Mouse (Mus musculus): ENCODE results near the gene Kdm4b. TPM values are rescaled to one million over a fixed set of nuclear protein-coding genes. Genes with fewer than 3 reads are reported as not detected.

Gene Kdm4b
- polyA plus RNA-seq, 1 experiment from 2014 or later: 24.1 TPM

GRCm38 (mm10) chr17:56350694-56351093, 24.8 kb downstream of the Kdm4b start:
- H3K4me3 ChIP-seq (ENCODE audit: control insufficient read depth in 1 of 2, insufficient read depth in 1 of 2, low read depth in 1 of 2, low read length in 2 of 2): no peak overlapping the region
- H3K4me2 ChIP-seq (ENCODE audit: low read length): no peak overlapping the region
- H3K9ac ChIP-seq (ENCODE audit: low read length): no peak overlapping the region
- peaks cover 44% of the 10 kb centered on the region for H3K36me3 ChIP-seq (ENCODE audit: control insufficient read depth, insufficient read depth, low read length)
- no peaks in the 10 kb centered on the region for H3K27me3 ChIP-seq (ENCODE audit: control insufficient read depth, insufficient read depth, low read length)
- H3K27ac ChIP-seq (replicated peaks in 1 of 2; ENCODE audit: control insufficient read depth in 1 of 2, insufficient read depth in 1 of 2, low read depth in 2 of 2, low read length in 2 of 2): no peak overlapping the region
- H3K4me1 ChIP-seq (ENCODE audit: control insufficient read depth in 2 of 2, insufficient read depth in 2 of 2, low read length in 2 of 2): peaks cover 2 to 16% of the 10 kb centered on the region in 2 experiments
- WGBS: 35% methylated on average over 2 of the region's 2 CpGs
- ATAC-seq (ENCODE audit: insufficient number of reproducible peaks, insufficient read depth, low FRiP score, low read depth): peak; percentile 6; the same call in 1 of the 2 replicates
- no peaks in the 10 kb centered on the region for H3K9me3 ChIP-seq (ENCODE audit: control insufficient read depth, low read length)

- no peak overlapping the region for H3K4me3 ChIP-seq (ENCODE audit: control insufficient read depth in 1 of 2, insufficient read depth in 1 of 2, low read depth in 1 of 2, low read length in 2 of 2)
- WGBS: 59% methylated on average over 9 of the region's 9 CpGs
- H3K27ac ChIP-seq (replicated peaks in 1 of 2; ENCODE audit: control insufficient read depth in 1 of 2, insufficient read depth in 1 of 2, low read depth in 2 of 2, low read length in 2 of 2): no peak overlapping the region
- no peak overlapping the region for H3K4me2 ChIP-seq (ENCODE audit: low read length)
- H3K9ac ChIP-seq (ENCODE audit: low read length): no peak overlapping the region
- no peaks in the 10 kb centered on the region for H3K9me3 ChIP-seq (ENCODE audit: control insufficient read depth, low read length)
- no peaks in the 10 kb centered on the region for H3K27me3 ChIP-seq (ENCODE audit: control insufficient read depth, insufficient read depth, low read length)
- ATAC-seq (ENCODE audit: insufficient number of reproducible peaks, insufficient read depth, low FRiP score, low read depth): no peak
- H3K36me3 ChIP-seq (ENCODE audit: control insufficient read depth, insufficient read depth, low read length): peaks cover 83% of the 10 kb centered on the region
- peaks cover 0 to 10% of the 10 kb centered on the region in 2 experiments; a peak in 3 of 4 replicates for H3K4me1 ChIP-seq (ENCODE audit: control insufficient read depth in 2 of 2, insufficient read depth in 2 of 2, low read length in 2 of 2)
These were observed 31.3 kb downstream of the Kdm4b start for GRCm38 (mm10) chr17:56356921-56357885.

DNA sequence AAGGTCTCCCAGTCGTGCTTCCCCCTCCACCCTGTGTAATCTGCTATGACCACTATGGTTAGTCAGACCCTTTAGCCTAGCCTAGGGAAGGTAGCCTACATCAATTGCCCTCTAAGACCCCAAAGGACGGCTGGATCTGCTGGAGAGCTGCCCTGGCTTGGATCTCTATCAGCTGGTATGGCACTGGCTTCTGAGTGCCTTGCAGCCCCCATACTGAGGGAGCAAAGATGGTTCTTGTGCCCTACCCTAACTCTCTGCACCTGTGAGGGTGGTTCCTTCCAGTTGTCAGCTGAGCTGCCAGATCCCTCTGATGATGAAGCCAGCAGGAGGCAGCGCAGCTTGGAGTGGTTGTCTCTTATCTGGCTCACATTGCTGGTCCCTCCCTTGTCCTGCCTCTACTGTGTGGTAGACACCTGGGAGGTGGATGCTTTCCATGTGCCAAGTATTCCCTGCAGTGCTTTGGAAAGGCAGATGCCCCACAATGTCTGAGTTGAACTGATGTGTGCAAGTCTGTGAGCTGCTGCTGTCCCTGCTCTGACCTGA, 33.4 kb downstream of the Kdm4b start:
- H3K9ac ChIP-seq (ENCODE audit: low read length): no peak overlapping the region

DNA sequence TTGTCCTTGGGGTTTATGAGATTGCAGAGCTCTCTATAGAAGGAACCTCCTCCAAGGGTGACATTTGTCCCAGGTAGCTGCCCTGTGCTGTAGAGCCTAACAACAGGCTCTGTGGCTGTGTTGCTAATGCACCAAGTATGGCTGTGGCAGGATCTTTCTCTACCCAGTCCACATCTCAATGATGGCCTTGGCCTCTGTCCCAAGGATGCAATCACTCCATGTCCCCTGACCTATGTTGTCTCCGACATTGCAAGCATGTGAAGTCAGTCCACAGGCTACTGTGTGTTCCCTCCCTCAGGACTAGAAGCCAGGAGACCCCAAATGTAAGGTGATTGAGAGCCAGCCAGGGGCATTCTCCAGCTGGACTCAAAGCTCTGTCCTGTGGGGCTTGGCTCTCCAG, 34.0 kb downstream of the Kdm4b start:
- H3K36me3 ChIP-seq (ENCODE audit: control insufficient read depth, insufficient read depth, low read length): peaks cover 67% of the 10 kb centered on the region
- 83% methylated on average over 1 of the region's 1 CpGs for WGBS
- H3K4me3 ChIP-seq (ENCODE audit: control insufficient read depth in 1 of 2, insufficient read depth in 1 of 2, low read depth in 1 of 2, low read length in 2 of 2): no peak overlapping the region

More for the DNA sequence above, 33.4 kb downstream of the Kdm4b start:
- Histone ChIP-seq H3K4me2 (ENCODE audit: low read length) (no peak overlapping the region), H3K4me3 (ENCODE audit: control insufficient read depth in 1 of 2, insufficient read depth in 1 of 2, low read depth in 1 of 2, low read length in 2 of 2) (no peak overlapping the region), H3K9me3 (ENCODE audit: control insufficient read depth, low read length) (no peaks in the 10 kb centered on the region), H3K27me3 (ENCODE audit: control insufficient read depth, insufficient read depth, low read length) (no peaks in the 10 kb centered on the region), H3K36me3 (ENCODE audit: control insufficient read depth, insufficient read depth, low read length) (peaks cover 72% of the 10 kb centered on the region), H3K27ac (replicated peaks in 1 of 2; ENCODE audit: control insufficient read depth in 1 of 2, insufficient read depth in 1 of 2, low read depth in 2 of 2, low read length in 2 of 2) (no peak overlapping the region), H3K4me1 (ENCODE audit: control insufficient read depth in 2 of 2, insufficient read depth in 2 of 2, low read length in 2 of 2) (peaks cover 0 to 10% of the 10 kb centered on the region in 2 experiments; a peak in 3 of 4 replicates)
- ATAC-seq (ENCODE audit: insufficient number of reproducible peaks, insufficient read depth, low FRiP score, low read depth): no peak
- 78% methylated on average over 3 of the region's 3 CpGs for whole genome bisulfite sequencing

GRCm38 (mm10) chr17:56360451-56360850, 34.6 kb downstream of the Kdm4b start:
- H3K9me3 ChIP-seq (ENCODE audit: control insufficient read depth, low read length): no peaks in the 10 kb centered on the region
- no peak overlapping the region for H3K9ac ChIP-seq (ENCODE audit: low read length)
- no peak overlapping the region for H3K27ac ChIP-seq (replicated peaks in 1 of 2; ENCODE audit: control insufficient read depth in 1 of 2, insufficient read depth in 1 of 2, low read depth in 2 of 2, low read length in 2 of 2)
- H3K4me3 ChIP-seq (ENCODE audit: control insufficient read depth in 1 of 2, insufficient read depth in 1 of 2, low read depth in 1 of 2, low read length in 2 of 2): no peak overlapping the region
- no peaks in the 10 kb centered on the region for H3K27me3 ChIP-seq (ENCODE audit: control insufficient read depth, insufficient read depth, low read length)
- no peak overlapping the region for H3K4me2 ChIP-seq (ENCODE audit: low read length)
- peaks cover 1 to 16% of the 10 kb centered on the region in 2 experiments for H3K4me1 ChIP-seq (ENCODE audit: control insufficient read depth in 2 of 2, insufficient read depth in 2 of 2, low read length in 2 of 2)
- no peak for ATAC-seq (ENCODE audit: insufficient number of reproducible peaks, insufficient read depth, low FRiP score, low read depth)
- WGBS: 76% methylated on average over 8 of the region's 8 CpGs
- H3K36me3 ChIP-seq (ENCODE audit: control insufficient read depth, insufficient read depth, low read length): peaks cover 66% of the 10 kb centered on the region

More for the DNA sequence above, 34.0 kb downstream of the Kdm4b start:
- no peaks in the 10 kb centered on the region for H3K9me3 ChIP-seq (ENCODE audit: control insufficient read depth, low read length)
- no peaks in the 10 kb centered on the region for H3K27me3 ChIP-seq (ENCODE audit: control insufficient read depth, insufficient read depth, low read length)
- H3K4me1 ChIP-seq (ENCODE audit: control insufficient read depth in 2 of 2, insufficient read depth in 2 of 2, low read length in 2 of 2): peaks cover 0 to 10% of the 10 kb centered on the region in 2 experiments; a peak in 3 of 4 replicates
- no peak for ATAC-seq (ENCODE audit: insufficient number of reproducible peaks, insufficient read depth, low FRiP score, low read depth)
- H3K9ac ChIP-seq (ENCODE audit: low read length): no peak overlapping the region
- no peak overlapping the region for H3K4me2 ChIP-seq (ENCODE audit: low read length)
- H3K27ac ChIP-seq (replicated peaks in 1 of 2; ENCODE audit: control insufficient read depth in 1 of 2, insufficient read depth in 1 of 2, low read depth in 2 of 2, low read length in 2 of 2): no peak overlapping the region

GRCm38 (mm10) chr17:56361542-56361941, 35.7 kb downstream of the Kdm4b start:
- Histone ChIP-seq H3K9ac (ENCODE audit: low read length) (no peak overlapping the region), H3K4me1 (ENCODE audit: control insufficient read depth in 2 of 2, insufficient read depth in 2 of 2, low read length in 2 of 2) (peaks cover 9 to 27% of the 10 kb centered on the region in 2 experiments), H3K4me3 (ENCODE audit: control insufficient read depth in 1 of 2, insufficient read depth in 1 of 2, low read depth in 1 of 2, low read length in 2 of 2) (no peak overlapping the region), H3K36me3 (ENCODE audit: control insufficient read depth, insufficient read depth, low read length) (peaks cover 59% of the 10 kb centered on the region), H3K27ac (replicated peaks in 1 of 2; ENCODE audit: control insufficient read depth in 1 of 2, insufficient read depth in 1 of 2, low read depth in 2 of 2, low read length in 2 of 2) (no peak overlapping the region), H3K4me2 (ENCODE audit: low read length) (no peak overlapping the region), H3K9me3 (ENCODE audit: control insufficient read depth, low read length) (no peaks in the 10 kb centered on the region), H3K27me3 (ENCODE audit: control insufficient read depth, insufficient read depth, low read length) (no peaks in the 10 kb centered on the region)
- ATAC-seq (ENCODE audit: insufficient number of reproducible peaks, insufficient read depth, low FRiP score, low read depth): no peak
- 84% methylated on average over 2 of the region's 2 CpGs for WGBS

GRCm38 (mm10) chr17:56365791-56366673, 40.2 kb downstream of the Kdm4b start:
- 24% methylated on average over 7 of the region's 7 CpGs for WGBS
- Histone ChIP-seq H3K36me3 (ENCODE audit: control insufficient read depth, insufficient read depth, low read length) (peaks cover 65% of the 10 kb centered on the region), H3K27me3 (ENCODE audit: control insufficient read depth, insufficient read depth, low read length) (no peaks in the 10 kb centered on the region), H3K4me2 (ENCODE audit: low read length) (no peak overlapping the region), H3K4me3 (ENCODE audit: control insufficient read depth in 1 of 2, insufficient read depth in 1 of 2, low read depth in 1 of 2, low read length in 2 of 2) (no peak overlapping the region), H3K27ac (replicated peaks in 1 of 2; ENCODE audit: control insufficient read depth in 1 of 2, insufficient read depth in 1 of 2, low read depth in 2 of 2, low read length in 2 of 2) (peak overlapping the region in 1 of 2 experiments; percentile 47; a peak in 1 of 4 replicates), H3K9ac (ENCODE audit: low read length) (0 out of 2 replicates have a peak overlapping the region, but pooled peaks have one; percentile 0), H3K9me3 (ENCODE audit: control insufficient read depth, low read length) (no peaks in the 10 kb centered on the region), H3K4me1 (ENCODE audit: control insufficient read depth in 2 of 2, insufficient read depth in 2 of 2, low read length in 2 of 2) (peaks cover 10 to 23% of the 10 kb centered on the region in 2 experiments)
- ATAC-seq (ENCODE audit: insufficient number of reproducible peaks, insufficient read depth, low FRiP score, low read depth): no peak
